Mouse (Mus musculus) MN1 (cell line): ENCODE measurements around the gene Ddx27.

ENCODE experiments used
- DNase-seq: peaks from one replicate; pipeline ENCODE4 v3.0.0-alpha.2; 2016; ENCODE audit warnings: low spot score

The Ddx27 gene

GRCm38 (mm10) chr2:167028553-167028952 lies 13.6 kb downstream of the Ddx27 start:
- peak; percentile 67 for DNase-seq

GRCm38 (mm10) chr2:167030507-167030906 lies 15.5 kb downstream of the Ddx27 start:
- DNase-seq, result no peak

GRCm38 (mm10) chr2:167037710-167038109 lies 22.7 kb downstream of the Ddx27 start:
- no peak for DNase-seq

- no peak for DNase-seq
Measured at GRCm38 (mm10) chr2:167038297-167038696, 23.3 kb downstream of the Ddx27 start.

GRCm38 (mm10) chr2:167038716-167039115 lies 23.7 kb downstream of the Ddx27 start:
- DNase-seq, result no peak

- DNase-seq, result no peak
Measured at GRCm38 (mm10) chr2:167039386-167039785, 24.4 kb downstream of the Ddx27 start.

- DNase-seq, result no peak
Measured at GRCm38 (mm10) chr2:167043400-167044121, 28.6 kb downstream of the Ddx27 start.

GRCm38 (mm10) chr2:167048223-167048622 lies 33.2 kb downstream of the Ddx27 start:
- no peak for DNase-seq

- DNase-seq, result no peak
Measured at GRCm38 (mm10) chr2:167048698-167049358, 33.8 kb downstream of the Ddx27 start.

GRCm38 (mm10) chr2:167053127-167053844 lies 38.3 kb downstream of the Ddx27 start:
- DNase-seq, result no peak

GRCm38 (mm10) chr2:167055386-167055785 lies 40.4 kb downstream of the Ddx27 start:
- no peak for DNase-seq

- DNase-seq, result no peak
Measured at GRCm38 (mm10) chr2:167056210-167056941, 41.4 kb downstream of the Ddx27 start.

GRCm38 (mm10) chr2:167056942-167057323 lies 41.9 kb downstream of the Ddx27 start:
- DNase-seq, result no peak

- DNase-seq, result no peak
Measured at GRCm38 (mm10) chr2:167058201-167058600, 43.2 kb downstream of the Ddx27 start.

GRCm38 (mm10) chr2:167058814-167059387 lies 43.9 kb downstream of the Ddx27 start:
- no peak for DNase-seq

GRCm38 (mm10) chr2:167059536-167059935 lies 44.5 kb downstream of the Ddx27 start:
- no peak for DNase-seq

GRCm38 (mm10) chr2:167059960-167060359 lies 45.0 kb downstream of the Ddx27 start:
- no peak for DNase-seq

GRCm38 (mm10) chr2:167060360-167060759 lies 45.4 kb downstream of the Ddx27 start:
- DNase-seq, result no peak

GRCm38 (mm10) chr2:167060761-167061160 lies 45.8 kb downstream of the Ddx27 start:
- DNase-seq, result no peak

- no peak for DNase-seq
Measured at GRCm38 (mm10) chr2:167061381-167062034, 46.5 kb downstream of the Ddx27 start.

- peak; percentile 97 for DNase-seq
Measured at GRCm38 (mm10) chr2:167062497-167062911, 47.5 kb downstream of the Ddx27 start.
